Mouse (Mus musculus): Measurements from ENCODE around the gene Dnah12.

DNA sequence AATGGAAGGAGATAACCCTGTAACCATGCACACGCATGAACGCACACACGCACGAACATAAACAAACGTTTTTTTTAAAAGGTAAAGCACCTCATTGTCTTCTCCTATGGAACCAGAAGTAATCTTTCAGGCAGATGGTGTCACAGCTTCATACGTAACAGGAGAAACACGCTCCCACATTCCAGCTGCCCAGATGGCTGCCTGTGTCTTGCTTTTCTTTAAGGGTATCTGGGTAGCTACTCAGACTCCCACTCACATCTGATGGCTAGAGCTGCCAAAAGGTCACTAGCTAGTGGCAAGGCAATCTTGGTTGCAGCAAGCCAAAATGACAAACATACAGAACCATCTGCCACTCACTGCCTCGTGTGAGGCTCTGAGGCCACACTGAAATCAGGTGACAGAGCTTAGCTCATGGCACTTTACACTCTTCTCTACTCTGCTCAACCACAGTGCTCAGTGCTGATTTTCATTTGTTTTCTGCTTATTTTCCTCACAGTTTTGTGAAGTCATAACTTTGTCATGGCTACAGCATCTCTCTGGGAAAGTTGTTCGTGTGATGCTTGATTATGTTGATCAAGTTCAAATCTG is 220.7 kb downstream of the Dnah12 start:
- TF ChIP-seq E2F4 (IDR thresholded peaks at IDR 0.05; ENCODE audit: insufficient read depth), result no peak
- no peak for TF ChIP-seq POLR2AphosphoS2 (IDR thresholded peaks at IDR 0.05; ENCODE audit: insufficient read length, low read depth)
- no peak for TF ChIP-seq POLR2A (IDR thresholded peaks at IDR 0.05; ENCODE audit: insufficient read length, low read depth)
- no peak for TF ChIP-seq MAX (IDR thresholded peaks at IDR 0.05; ENCODE audit: low read depth)
- TF ChIP-seq TCF12 (IDR thresholded peaks at IDR 0.05; ENCODE audit: insufficient read depth, poor library complexity, severe bottlenecking), result no peak

All from myocyte (in vitro differentiated cells).